Mouse (Mus musculus) lung, adult 2 months (tissue): Measurements from ENCODE around the gene Acod1.

Source experiments
- CTCF ChIP-seq: fragments of 200-500 bp; IDR thresholded peaks from 2 replicates; pipeline ENCODE4 v1.5.1; 2011; ENCODE audit warnings: mild to moderate bottlenecking, low read length, control low read depth; ENCODE audit not compliant: insufficient read depth
- POLR2A ChIP-seq: fragments of 200-500 bp; IDR thresholded peaks from 2 replicates; pipeline ENCODE4 v1.6.1; 2011; ENCODE audit warnings: low read depth, mild to moderate bottlenecking, control low read depth, low read length, borderline replicate concordance; ENCODE audit errors: extremely low read depth

- TF ChIP-seq CTCF (peak; percentile 16; the same call in 1 of the 2 replicates), POLR2A (no peak)
Observed at GRCm38 (mm10) chr14:103088624-103089023, 41.8 kb downstream of the Acod1 start.
